Mouse (Mus musculus) layer of hippocampus, postnatal 10 days (tissue): Measurements from ENCODE around the gene Cd48. TPM values are rescaled to one million over a fixed set of nuclear protein-coding genes. Genes with fewer than 3 reads are reported as not detected.
"Not testable (repeated sequence)": the region's sequence is repeated elsewhere in the genome, so short reads cannot be mapped to it uniquely, and the experiment has no call there.

Source experiments
- DNase-seq, 2 experiments: peaks; one replicate each; pipeline ENCODE4 v3.0.0; 2021; ENCODE audit warnings: low spot score in 2 of 2
- long read RNA-seq: library from polyadenylated mRNA; stranded (forward); transcript quantifications from one replicate; pipeline ENCODE4 v2.0.0, GENCODE M21; 2023
- total RNA-seq, 2 experiments: library from RNA; stranded (reverse); gene quantifications; 2 replicates each; pipeline ENCODE4 v1.2.3; 2021

The Cd48 gene
- under 1 TPM; 0.30 to 0.38 TPM for total RNA-seq
- long read RNA-seq: 0 reads

DNA sequence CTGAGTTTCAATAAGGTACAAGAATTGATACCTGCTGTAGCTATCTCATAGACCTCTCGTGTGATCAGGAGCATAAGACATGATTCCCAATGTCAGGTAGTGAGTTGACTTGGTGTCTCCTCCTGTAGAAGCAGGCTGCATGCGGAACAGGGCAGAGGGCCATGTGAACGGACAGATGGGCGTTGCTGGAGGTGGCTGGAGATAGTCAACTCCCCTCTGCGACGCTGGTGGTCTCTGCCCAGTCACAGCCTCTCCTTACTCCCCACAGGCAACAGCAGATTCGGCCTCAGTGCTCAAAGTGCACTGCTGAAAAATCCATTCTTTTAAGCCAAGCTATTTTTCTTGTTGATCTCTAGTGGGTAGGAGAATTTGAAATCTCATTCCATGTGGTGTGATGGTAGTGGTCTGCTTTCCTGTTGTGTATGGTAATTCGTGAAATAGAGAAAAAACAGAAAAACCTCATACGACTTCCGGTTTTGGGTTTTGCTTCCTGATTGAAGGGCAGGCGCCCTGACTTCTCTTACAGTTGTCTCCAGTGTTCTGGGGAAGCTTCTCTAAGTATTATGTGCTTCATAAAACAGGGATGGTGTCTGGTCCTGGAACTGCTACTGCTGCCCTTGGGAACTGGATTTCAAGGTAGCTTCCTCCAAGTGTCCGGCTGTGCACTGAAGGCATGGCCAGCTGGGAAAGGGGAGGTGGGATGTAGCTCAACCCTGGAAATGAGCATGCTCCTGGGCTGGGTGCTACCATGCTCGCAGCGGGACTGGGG is at the start of gene Cd48:
Gene Cd48, plus strand, starts transcription at position 479 of the 769 bp plus-strand sequence.
- no peak for DNase-seq

DNA sequence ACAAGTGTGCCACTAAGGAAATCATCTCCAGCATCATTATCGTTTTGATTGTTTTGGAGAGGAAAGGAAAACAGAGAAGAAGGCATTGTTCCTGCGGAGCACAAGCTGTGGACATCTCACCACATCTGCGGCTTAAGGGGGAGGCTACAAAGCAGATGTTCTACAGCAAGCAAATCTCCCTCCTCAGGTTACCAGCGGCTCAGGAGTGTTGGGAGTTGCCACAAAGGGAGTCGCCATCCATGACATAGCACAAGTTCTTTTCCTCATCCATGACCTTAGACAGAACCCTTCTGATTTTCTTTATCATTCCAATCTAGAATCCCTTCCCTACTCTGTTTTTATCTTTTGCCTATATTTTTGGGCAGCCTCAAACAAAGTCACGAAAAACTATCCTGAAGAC is 46.1 kb upstream of the Cd48 start:
- no peak for DNase-seq

- DNase-seq: no peak
Measured at GRCm38 (mm10) chr1:171637101-171637500, 44.7 kb upstream of the Cd48 start.

DNA sequence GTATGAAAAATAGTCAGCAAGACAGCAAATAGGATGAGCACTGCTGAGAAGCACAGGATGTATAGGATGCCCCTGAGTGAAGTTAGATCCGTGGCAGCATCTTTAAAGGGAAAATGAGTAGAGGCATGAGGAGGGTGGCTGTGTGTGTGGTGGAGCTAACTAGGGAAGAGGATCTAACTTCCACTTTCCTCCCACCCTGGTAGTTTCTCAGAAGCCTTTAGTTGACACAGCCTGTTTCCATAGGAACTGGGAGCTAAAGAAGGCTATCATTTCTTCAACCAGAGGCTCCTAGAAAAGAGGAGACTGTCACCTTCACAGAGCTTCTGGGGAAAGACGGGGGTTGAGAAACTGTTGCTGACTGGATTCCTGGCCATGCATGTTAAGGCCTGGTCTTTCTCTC is 43.1 kb upstream of the Cd48 start:
- no peak for DNase-seq

GRCm38 (mm10) chr1:171640796-171641195 is 41.0 kb upstream of the Cd48 start:
- DNase-seq: no peak

DNA sequence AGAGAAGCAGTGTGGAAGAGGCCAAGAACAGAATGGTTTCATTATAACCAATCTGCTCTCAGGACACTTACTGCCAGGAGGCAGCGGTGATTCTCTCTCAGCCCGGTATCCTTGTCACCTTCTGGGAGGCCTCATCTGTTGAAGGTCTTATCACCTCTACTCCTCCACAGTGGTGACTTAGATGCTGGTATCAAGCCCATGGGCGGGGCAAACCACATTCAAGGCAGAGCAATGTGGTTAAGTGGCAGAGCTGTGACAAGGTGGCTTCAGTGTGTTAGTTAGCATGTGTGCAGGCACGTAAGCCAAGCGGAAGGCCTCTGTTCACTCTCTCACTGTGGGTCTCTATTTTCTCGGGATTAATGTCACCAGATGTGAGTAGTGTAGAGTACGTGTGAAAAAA is 38.2 kb upstream of the Cd48 start:
- DNase-seq: no peak

- no peak for DNase-seq
Measured at GRCm38 (mm10) chr1:171646429-171646940, 35.3 kb upstream of the Cd48 start.

DNA sequence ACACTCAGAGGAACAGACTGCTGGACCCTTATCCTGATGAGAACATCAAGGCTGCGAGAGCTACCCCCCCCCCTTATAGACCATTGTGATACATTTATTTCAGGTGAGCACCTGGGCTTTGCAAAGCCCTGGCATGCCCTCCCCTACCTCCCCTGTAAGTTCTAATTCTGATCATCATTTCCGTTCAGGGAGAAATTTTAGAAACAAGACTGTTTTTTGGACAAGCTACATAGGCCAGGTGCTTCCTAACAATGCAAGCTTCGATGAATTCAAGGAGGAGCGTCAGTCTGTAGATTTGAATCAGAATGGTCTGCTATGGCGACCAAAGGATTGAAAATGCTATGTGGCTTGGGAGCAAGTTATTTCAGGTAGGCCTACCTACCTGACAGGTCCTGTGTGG is 34.1 kb upstream of the Cd48 start:
- DNase-seq: no peak

DNA sequence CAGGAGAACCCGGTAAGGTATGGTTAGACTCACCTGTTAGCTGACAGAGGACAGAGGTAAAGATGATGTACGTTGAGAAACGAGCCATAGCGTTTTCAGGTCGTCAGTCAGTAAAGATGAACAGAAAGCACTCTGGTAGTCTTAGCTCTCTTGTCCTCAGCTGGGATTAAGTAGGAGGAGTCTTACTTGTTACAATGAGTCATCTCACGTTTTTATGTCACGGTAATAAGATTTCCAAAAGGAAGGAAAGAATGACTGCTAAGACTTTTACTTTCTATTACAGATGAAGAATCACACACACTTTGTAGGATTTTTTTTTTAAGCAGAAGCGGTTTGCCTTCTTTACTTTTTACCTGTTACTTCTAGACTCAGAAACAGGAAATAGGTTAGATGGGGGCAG is 33.0 kb upstream of the Cd48 start:
- DNase-seq: no peak

DNA sequence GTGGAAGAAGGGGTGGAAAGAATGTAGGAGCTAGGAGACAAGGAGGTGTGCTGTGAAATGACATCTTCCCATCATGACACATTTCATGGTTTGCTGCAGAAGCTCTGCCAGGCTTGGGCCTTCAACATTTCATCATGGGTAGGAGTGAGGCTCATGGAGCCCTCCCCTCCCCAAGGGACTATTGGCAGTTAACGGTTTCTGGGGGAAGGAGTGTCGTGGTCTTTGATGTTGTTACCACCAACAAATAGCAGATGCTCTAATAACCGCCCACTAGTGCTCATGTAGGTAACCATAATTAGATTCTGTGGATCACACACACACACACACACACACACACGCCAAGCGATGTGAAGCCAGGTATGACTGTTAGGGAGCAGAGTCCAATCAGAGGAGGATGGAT is 29.1 kb upstream of the Cd48 start, which contains the start of gene Slamf7:
Gene Slamf7, minus strand, starts transcription at position 302 of the 400 bp plus-strand sequence.
- no peak for DNase-seq

- peak; percentile 8 to 27 for DNase-seq
Measured at GRCm38 (mm10) chr1:171658561-171658991, 23.2 kb upstream of the Cd48 start.

DNA sequence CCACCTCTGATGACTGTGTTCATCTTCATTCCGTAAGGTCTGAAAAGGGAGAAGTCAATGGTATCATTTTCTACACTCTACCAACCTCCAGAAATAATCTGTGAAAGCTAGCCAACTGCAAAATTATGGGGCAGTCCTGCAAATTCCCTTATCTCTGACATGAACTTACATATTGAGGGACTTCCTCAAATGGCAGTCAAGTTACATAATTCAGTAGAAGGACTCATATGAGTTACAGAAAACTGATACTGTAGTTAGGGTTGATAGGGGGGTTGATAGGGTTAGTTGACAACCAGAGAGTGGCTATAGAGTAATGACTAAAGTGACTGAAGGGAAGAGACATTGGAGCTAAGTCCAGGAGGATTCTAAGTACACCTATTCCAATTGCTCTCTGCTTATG is 21.4 kb upstream of the Cd48 start:
- DNase-seq: no peak

GRCm38 (mm10) chr1:171661482-171661881 is 20.3 kb upstream of the Cd48 start:
- no peak for DNase-seq

DNA sequence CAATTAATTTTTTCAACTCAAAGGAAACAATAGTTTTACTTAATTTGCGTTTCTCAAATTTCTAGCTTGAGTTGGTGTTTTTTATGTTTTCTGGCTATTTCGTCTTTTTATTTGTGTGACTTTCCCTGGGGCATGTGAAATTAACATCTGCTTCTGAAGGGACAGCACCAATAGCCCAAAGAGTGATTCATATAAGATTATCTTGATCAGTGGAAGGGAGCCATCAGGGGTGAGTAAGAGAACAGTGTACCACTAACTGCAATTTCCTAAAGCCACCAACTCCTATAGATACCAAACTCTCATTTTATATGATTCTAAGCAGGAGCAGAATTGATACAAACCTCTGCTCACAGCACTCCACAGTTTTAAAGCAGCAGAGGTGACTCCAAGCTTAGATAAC is 18.1 kb upstream of the Cd48 start:
- no peak for DNase-seq

DNA sequence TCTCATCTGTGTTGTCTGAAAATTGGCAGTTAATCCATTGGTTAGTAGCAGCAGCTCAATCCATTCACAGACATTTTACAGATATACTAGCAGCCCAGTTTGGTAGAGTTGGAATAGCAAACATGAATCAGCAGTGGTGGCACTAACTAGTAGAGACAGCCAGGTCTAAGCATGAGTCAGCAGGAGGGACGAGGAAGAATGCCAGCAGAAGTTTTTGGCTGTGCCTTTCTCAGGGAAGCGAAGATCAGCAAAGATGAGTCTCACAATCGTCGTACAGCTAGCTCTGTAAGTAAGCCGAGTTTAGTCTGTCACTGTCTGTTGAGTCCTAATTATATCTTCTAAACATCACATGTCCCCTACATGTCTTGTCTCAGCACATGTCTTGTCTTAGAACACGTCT is 15.5 kb upstream of the Cd48 start:
- DNase-seq: no peak

DNA sequence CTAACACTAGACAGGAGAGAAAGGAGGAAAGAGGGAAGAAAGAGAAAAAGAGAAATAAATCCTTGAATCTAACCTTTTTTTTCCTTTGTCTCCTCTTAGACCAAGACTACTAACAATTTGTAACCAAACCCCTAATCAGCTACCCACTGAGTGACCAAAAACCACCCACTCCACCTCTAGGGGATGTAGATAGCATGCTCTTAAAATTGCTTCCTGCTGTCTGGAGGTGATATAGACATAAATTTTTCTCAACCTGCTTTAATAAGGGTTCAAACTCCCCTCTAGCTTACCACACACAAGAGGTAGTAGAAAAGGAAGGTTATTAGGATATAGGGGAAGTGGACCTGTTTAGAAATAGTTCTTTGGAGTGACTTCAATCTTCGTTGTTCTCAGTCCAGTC is 14.6 kb upstream of the Cd48 start:
- DNase-seq: no peak

DNA sequence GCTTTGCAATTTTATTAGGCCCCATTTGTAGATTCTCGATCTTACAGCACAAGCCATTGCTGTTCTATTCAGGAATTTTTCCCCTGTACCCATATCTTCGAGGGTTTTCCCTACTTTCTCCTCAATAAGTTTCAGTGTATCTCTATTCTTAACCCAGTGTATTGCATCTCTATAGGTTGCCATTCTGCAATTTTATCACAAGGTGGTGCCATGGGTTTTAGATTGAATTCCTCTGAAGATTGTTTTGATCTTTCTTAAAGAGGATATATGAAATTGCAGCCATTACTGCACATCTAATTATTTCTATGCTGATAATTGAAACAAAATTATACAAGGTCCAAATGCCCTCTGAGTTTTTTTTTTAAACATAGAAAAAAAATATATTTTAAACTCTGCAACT is 9.4 kb upstream of the Cd48 start:
- not testable (repeated sequence) for DNase-seq

GRCm38 (mm10) chr1:171672854-171673475 is 8.8 kb upstream of the Cd48 start:
- peak; percentile 41 to 42 for DNase-seq

GRCm38 (mm10) chr1:171674467-171674866 is 7.3 kb upstream of the Cd48 start:
- DNase-seq: no peak

- DNase-seq: no peak
Measured at GRCm38 (mm10) chr1:171677721-171678120, 4.1 kb upstream of the Cd48 start.

DNA sequence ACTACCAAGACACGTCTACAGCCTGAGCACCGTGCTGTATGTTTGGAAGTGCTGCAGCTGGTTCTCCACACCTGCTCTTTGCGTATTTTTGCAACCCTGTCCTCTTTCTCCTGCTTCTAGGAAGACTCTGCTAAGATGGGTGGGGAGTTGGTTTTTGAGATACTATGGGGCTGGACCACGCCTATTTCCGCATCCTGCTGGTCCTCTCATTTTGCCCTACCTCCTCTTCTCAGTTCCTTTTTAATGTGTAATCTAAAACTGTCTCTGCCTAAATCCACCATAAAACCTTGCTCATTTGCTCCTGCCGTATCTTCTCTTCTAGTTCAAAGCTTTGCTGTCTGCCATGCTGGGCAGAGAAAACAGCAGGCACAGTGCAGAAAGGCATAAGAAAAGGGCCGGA is 800 bp upstream of the Cd48 start:
- DNase-seq: no peak

GRCm38 (mm10) chr1:171684923-171685322 is 3.1 kb downstream of the Cd48 start:
- DNase-seq: no peak

DNA sequence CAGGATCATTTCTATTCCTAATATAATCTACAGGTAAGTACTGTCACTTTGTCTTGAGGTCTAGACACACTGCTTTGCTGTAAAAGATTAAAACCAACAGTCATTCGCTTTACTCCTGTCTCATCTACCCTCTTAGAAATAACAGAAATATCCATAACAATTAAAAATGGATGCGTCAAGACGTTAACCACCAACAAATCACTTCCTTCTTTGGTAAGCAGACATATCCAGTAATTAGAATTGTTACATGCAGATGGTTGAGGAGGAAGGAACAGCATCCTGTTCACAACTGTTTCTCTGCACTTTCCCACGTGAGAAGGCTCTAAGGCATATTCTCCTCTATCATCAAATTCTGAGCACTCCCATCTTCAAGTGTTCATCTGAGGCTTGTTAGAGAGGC is 5.5 kb downstream of the Cd48 start:
- no peak for DNase-seq
